Mouse (Mus musculus): ENCODE data around the gene Tmem135. TPM values are rescaled to one million over a fixed set of nuclear protein-coding genes. Genes with fewer than 3 reads are reported as not detected.
"Not testable (repeated sequence)": the region's sequence is repeated elsewhere in the genome, so short reads cannot be mapped to it uniquely, and the experiment has no call there.

The Tmem135 gene
- polyA plus RNA-seq, 1 experiment from 2014 or later: 16.4 TPM

GRCm38 (mm10) chr7:89339142-89339435 lies 64.9 kb downstream of the Tmem135 start:
- peak; percentile 72 for ATAC-seq (ENCODE audit: insufficient read depth)
- Histone ChIP-seq H3K27ac (replicated peaks) (no peak overlapping the region; the same call in 1 of the 2 replicates), H3K4me3 (replicated peaks) (peak overlapping the region; percentile 74), H3K4me1 (replicated peaks) (peaks cover 25% of the 10 kb centered on the region), H3K27me3 (no peaks in the 10 kb centered on the region), H3K9me3 (replicated peaks) (no peaks in the 10 kb centered on the region), H3K36me3 (replicated peaks) (no peaks in the 10 kb centered on the region), H3K9ac (peak overlapping the region; percentile 56), H3K4me2 (peak overlapping the region; percentile 93)

DNA sequence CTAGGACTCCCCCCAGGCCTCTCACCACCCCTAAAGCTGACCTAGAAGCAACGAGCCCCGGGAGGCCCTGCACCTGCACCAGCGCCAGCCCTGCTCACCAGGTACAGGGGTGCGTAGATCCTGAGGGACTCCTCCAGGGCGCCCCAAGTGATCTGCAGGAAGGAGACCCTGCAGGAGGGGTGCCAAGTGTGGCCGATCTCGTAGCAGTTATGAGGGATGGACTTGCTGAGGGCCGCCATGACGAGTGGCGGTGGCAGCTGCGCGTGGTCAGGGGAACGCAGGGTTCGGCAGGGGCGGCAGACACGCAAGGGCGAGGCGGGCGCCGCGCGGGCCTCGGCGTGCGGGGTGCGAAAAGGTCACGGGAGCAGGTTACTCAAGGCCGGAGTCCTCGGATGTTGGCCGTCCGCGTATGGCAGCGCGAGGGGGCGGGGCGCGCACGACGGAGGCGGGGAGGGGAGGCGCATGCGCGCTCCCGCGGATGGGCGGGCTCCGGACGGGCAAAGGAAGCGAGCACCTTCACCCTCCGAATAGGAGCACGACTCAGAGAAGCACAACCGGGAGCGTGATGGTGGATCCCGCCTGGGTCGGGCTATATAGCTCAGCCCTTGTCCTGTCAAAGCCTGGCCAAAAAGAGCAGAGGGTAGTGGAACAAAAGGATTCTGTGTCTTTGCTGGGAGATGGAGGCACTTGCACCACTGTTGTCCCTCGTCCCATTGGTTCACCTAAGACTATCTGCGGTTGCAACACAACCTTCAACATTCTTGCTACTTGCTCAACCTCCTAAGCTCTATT lies 65.5 kb downstream of the Tmem135 start:
- no peaks in the 10 kb centered on the region for H3K27me3 ChIP-seq
- H3K9me3 ChIP-seq (replicated peaks): no peaks in the 10 kb centered on the region
- H3K9ac ChIP-seq: peak overlapping the region; percentile 71
- peak overlapping the region; percentile 72 for H3K27ac ChIP-seq (replicated peaks)
- no peaks in the 10 kb centered on the region for H3K36me3 ChIP-seq (replicated peaks)
- H3K4me1 ChIP-seq (replicated peaks): peaks cover 25% of the 10 kb centered on the region
- under 1% methylated on average over 56 of the region's 57 CpGs for WGBS (ENCODE audit: insufficient replicate concordance)
- H3K4me3 ChIP-seq (replicated peaks): peak overlapping the region; percentile 74
- peak overlapping the region; percentile 93 for H3K4me2 ChIP-seq
- peak; percentile 96 for ATAC-seq (ENCODE audit: insufficient read depth)

DNA sequence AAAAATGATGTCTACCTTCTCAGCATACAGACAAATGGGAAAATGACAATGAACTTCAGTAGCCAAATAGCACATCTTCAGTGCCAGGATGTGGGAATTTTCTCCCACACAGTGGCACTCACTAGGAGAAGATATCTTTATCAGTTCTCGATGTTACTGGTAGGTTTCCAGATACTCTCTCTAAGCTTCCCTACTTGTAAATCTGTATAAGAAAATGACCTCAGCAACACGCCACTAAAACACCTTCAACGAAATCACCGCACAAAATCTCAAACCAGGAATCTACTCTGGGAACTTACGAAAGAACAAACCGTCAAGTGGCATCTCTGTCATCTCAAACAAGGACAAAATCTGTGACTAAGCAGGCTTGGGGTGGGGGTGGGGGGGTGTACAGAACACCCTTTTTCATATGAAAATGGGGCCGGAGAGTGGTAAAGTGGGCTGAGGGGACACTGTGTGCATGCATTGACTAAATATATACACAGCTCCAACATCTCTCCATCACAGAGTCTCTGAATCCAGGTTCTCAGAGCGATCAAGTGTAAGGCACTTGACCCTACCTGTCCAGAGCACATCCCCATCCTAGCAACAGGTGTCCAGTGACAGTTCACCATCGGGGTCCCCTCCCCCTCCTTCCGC lies 66.2 kb downstream of the Tmem135 start:
- H3K27me3 ChIP-seq: no peaks in the 10 kb centered on the region
- H3K27ac ChIP-seq (replicated peaks): peak overlapping the region; percentile 72
- no peak for ATAC-seq (ENCODE audit: insufficient read depth)
- peaks cover 25% of the 10 kb centered on the region for H3K4me1 ChIP-seq (replicated peaks)
- peak overlapping the region; percentile 93 for H3K4me2 ChIP-seq
- peak overlapping the region; percentile 74 for H3K4me3 ChIP-seq (replicated peaks)
- no peaks in the 10 kb centered on the region for H3K9me3 ChIP-seq (replicated peaks)
- H3K9ac ChIP-seq: peak overlapping the region; percentile 71
- 23% methylated on average over 10 of the region's 10 CpGs for WGBS (ENCODE audit: insufficient replicate concordance)
- no peaks in the 10 kb centered on the region for H3K36me3 ChIP-seq (replicated peaks)

- Histone ChIP-seq H3K4me1 (replicated peaks) (peaks cover 25% of the 10 kb centered on the region), H3K9ac (no peak overlapping the region), H3K4me2 (0 out of 2 replicates have a peak overlapping the region, but pooled peaks have one; percentile 93), H3K27ac (replicated peaks) (no peak overlapping the region), H3K9me3 (replicated peaks) (no peaks in the 10 kb centered on the region), H3K27me3 (no peaks in the 10 kb centered on the region), H3K36me3 (replicated peaks) (no peaks in the 10 kb centered on the region), H3K4me3 (replicated peaks) (no peak overlapping the region)
- 28% methylated on average over 1 of the region's 1 CpGs for WGBS (ENCODE audit: insufficient replicate concordance)
- no peak for ATAC-seq (ENCODE audit: insufficient read depth)
Observed at GRCm38 (mm10) chr7:89336434-89336833, 67.6 kb downstream of the Tmem135 start.

DNA sequence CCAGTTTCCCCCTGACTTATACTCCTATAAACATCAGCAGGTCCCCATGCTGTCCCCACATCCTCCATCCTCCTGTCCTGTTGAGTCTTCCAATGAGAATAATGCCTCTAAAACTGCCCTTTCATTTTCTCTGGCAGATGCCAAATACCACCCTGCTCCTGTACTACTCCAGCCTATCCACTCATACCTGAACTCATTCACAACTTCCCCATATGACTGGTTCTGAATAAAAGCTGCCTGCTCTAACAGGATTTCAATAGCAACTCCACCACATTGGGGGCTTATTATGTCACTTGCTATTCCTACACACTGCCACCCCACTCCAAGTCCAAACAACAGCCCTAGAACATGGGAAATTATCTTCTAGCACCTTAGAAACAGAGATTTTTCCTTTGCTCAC lies 68.7 kb downstream of the Tmem135 start:
- no peaks in the 10 kb centered on the region for H3K36me3 ChIP-seq (replicated peaks)
- no peak overlapping the region for H3K4me3 ChIP-seq (replicated peaks)
- H3K4me2 ChIP-seq: no peak overlapping the region
- no peak overlapping the region for H3K9ac ChIP-seq
- no peaks in the 10 kb centered on the region for H3K27me3 ChIP-seq
- peaks cover 25% of the 10 kb centered on the region for H3K4me1 ChIP-seq (replicated peaks)
- H3K9me3 ChIP-seq (replicated peaks): no peaks in the 10 kb centered on the region
- no peak for ATAC-seq (ENCODE audit: insufficient read depth)
- no peak overlapping the region for H3K27ac ChIP-seq (replicated peaks)

DNA sequence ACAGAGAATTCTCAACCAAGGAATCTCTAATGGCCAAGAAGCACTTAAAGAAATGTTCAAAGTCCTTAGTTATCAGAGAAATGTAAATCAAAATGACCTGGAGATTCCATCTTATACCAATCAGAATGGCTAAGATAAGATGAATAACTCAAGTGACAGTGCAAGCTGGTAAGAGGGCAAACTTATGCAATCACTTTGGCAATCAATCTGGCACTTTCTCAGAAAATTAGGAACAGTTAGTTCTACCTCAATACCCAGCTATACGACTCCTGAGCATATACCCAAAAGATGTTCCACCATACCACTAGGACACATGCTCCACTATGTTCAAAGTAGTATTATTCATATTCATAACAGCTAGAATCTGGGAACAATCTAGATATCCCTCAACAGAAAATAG lies 74.1 kb downstream of the Tmem135 start:
- Histone ChIP-seq H3K27me3 (no peaks in the 10 kb centered on the region), H3K9me3 (replicated peaks) (no peaks in the 10 kb centered on the region), H3K4me3 (replicated peaks) (no peak overlapping the region), H3K4me1 (replicated peaks) (peaks cover 12% of the 10 kb centered on the region), H3K4me2 (no peak overlapping the region), H3K36me3 (replicated peaks) (no peaks in the 10 kb centered on the region), H3K27ac (replicated peaks) (no peak overlapping the region), H3K9ac (no peak overlapping the region)
- 62% methylated on average over 1 of the region's 1 CpGs for WGBS (ENCODE audit: insufficient replicate concordance)
- ATAC-seq (ENCODE audit: insufficient read depth): no peak

- Histone ChIP-seq H3K9ac (no peak overlapping the region), H3K4me1 (replicated peaks) (peaks cover 12% of the 10 kb centered on the region), H3K36me3 (replicated peaks) (no peaks in the 10 kb centered on the region), H3K27ac (replicated peaks) (no peak overlapping the region), H3K4me2 (no peak overlapping the region), H3K27me3 (no peaks in the 10 kb centered on the region), H3K4me3 (replicated peaks) (no peak overlapping the region), H3K9me3 (replicated peaks) (no peaks in the 10 kb centered on the region)
- ATAC-seq (ENCODE audit: insufficient read depth): no peak
- WGBS (ENCODE audit: insufficient replicate concordance): 73% methylated on average over 5 of the region's 5 CpGs
Observed at GRCm38 (mm10) chr7:89327731-89328130, 76.3 kb downstream of the Tmem135 start.

DNA sequence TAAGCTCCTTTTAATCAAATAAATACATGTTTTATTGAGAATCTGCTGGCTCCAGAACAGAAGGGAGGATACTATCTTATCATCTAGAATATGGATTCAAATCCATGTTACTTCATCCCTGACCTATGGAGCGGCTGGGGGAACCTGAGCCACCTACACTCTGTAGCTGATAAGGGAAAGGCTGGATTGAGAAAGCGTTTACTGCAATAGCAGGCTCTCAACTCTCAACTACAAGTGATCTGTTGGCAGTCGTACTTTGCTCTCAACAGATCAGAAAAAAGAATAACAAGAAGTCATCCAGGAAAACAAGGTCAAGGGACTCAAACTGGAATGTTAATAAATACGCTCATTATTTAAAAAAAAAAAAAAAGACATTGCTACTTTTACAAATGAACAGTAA lies 77.3 kb downstream of the Tmem135 start:
- no peak overlapping the region for H3K4me2 ChIP-seq
- WGBS (ENCODE audit: insufficient replicate concordance): 32% methylated on average over 4 of the region's 4 CpGs
- H3K9ac ChIP-seq: no peak overlapping the region
- H3K4me1 ChIP-seq (replicated peaks): peaks cover 12% of the 10 kb centered on the region
- ATAC-seq (ENCODE audit: insufficient read depth): peak; percentile 42; the same call in 1 of the 2 replicates
- no peaks in the 10 kb centered on the region for H3K9me3 ChIP-seq (replicated peaks)
- no peak overlapping the region for H3K4me3 ChIP-seq (replicated peaks)
- no peak overlapping the region for H3K27ac ChIP-seq (replicated peaks)
- no peaks in the 10 kb centered on the region for H3K27me3 ChIP-seq
- no peaks in the 10 kb centered on the region for H3K36me3 ChIP-seq (replicated peaks)

- Histone ChIP-seq H3K36me3 (replicated peaks) (no peaks in the 10 kb centered on the region), H3K9ac (no peak overlapping the region), H3K27me3 (no peaks in the 10 kb centered on the region), H3K27ac (replicated peaks) (0 out of 2 replicates have a peak overlapping the region, but pooled peaks have one; percentile 1), H3K4me3 (replicated peaks) (no peak overlapping the region), H3K9me3 (replicated peaks) (no peaks in the 10 kb centered on the region), H3K4me1 (replicated peaks) (peaks cover 12% of the 10 kb centered on the region), H3K4me2 (peak overlapping the region; percentile 25; the same call in 1 of the 2 replicates)
- 0 out of 2 replicates have a peak, but pooled peaks have one; percentile 31 for ATAC-seq (ENCODE audit: insufficient read depth)
- 13% methylated on average over 5 of the region's 5 CpGs for WGBS (ENCODE audit: insufficient replicate concordance)
Observed at GRCm38 (mm10) chr7:89326202-89326601, 77.8 kb downstream of the Tmem135 start.

DNA sequence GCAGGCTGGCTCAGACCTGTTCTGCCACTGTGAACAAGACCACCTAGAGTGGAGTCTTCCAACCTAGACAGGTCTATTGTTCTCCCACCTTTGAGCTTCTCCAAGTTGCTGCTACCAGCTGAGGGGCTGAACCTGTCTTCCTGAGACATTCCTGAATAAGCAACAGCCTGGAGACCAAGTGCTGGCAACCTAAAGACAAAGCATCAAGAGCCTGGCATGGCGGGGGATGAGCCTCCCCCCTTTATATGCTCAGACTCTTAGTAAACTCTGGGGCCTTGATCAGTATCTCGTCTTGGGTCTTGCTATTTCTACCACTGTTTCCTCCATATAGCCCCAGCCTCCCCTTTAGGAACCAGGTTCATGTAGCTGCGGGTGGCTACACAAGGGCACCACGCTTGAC lies 81.3 kb downstream of the Tmem135 start:
- H3K27ac ChIP-seq (replicated peaks); H3K4me2 ChIP-seq; H3K27me3 ChIP-seq; H3K9ac ChIP-seq; H3K36me3 ChIP-seq (replicated peaks); H3K4me3 ChIP-seq (replicated peaks); ATAC-seq (ENCODE audit: insufficient read depth); H3K9me3 ChIP-seq (replicated peaks): not testable (repeated sequence)
- WGBS (ENCODE audit: insufficient replicate concordance): 75% methylated on average over 4 of the region's 4 CpGs
- H3K4me1 ChIP-seq (replicated peaks): peaks cover 12% of the 10 kb centered on the region

DNA sequence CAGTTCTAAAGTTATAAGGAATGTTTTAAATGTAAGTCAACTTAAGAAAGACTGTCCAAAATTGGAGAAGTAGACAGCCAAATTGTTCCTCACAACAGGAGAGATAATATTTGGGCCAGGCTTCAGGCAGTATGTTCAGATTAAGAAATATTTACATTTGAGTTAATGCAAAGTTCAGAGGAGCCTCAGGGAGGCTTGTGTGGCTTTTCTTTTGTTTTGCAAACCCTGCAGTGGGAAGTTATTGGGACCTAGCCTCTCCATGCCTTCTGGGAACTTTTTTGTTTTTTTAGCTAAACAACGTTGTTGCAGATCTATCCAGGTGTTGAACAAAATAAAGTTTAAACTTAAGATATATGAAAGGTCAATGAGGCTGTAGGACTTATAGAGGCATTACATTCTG lies 84.7 kb downstream of the Tmem135 start:
- Histone ChIP-seq H3K36me3 (replicated peaks) (no peaks in the 10 kb centered on the region), H3K27ac (replicated peaks) (no peak overlapping the region), H3K9me3 (replicated peaks) (no peaks in the 10 kb centered on the region), H3K4me1 (replicated peaks) (no peaks in the 10 kb centered on the region), H3K27me3 (no peaks in the 10 kb centered on the region), H3K4me3 (replicated peaks) (no peak overlapping the region), H3K4me2 (no peak overlapping the region), H3K9ac (no peak overlapping the region)
- ATAC-seq (ENCODE audit: insufficient read depth): no peak
- 54% methylated on average over 1 of the region's 1 CpGs for WGBS (ENCODE audit: insufficient replicate concordance)
